Mouse (Mus musculus): Measurements from ENCODE around the gene Hsd17b14.

DNA sequence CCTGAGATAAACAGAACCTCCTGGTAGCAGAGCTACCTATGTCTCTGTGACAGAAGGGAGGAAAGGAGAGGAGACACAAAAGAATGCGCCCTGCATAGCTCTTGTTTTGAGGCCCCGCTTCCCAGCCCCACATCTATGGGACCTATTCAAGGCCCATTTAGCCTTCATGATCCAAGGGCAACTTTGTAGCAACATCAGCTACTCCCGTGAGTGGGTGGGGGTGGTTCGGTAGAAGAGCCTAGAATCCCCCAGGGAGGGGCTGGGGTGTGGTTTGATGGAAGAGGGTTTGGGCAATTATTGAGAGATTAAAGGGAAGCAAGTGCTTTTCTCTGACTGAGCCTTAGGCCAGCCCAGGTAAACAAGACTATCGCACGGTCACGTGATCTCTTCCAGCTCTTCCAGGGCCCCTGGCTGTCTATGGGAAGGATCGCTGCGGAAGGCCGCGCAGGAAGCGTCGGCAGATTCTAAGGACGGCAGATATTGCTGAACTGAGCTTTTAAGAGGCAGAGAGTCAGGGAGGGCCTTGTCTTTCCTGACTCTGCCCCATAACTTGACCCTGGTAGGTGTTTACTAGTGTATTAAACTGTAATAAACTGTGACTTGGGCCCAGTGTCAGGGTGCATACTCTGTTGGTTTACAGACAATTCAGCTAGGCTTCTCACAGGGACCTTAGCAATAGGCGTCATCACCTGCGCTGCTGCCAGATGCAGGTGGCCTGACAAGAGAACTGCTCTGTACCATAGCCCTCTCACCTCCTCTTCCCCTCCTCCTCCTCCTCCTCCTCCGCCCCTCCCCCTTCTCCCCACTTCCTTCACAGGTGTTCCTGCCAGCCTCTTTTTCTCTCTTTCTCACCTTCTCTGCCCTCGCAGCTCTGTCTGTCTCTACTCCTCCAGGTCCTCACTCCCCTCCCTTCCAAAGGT, 44.5 kb downstream of the Hsd17b14 start:
- no peak for TF ChIP-seq GATA1 (IDR thresholded peaks at IDR 0.05; ENCODE audit: borderline replicate concordance, low read length)
- no peak for TF ChIP-seq FLI1 (IDR thresholded peaks at IDR 0.05; ENCODE audit: low read length)
